Mouse (Mus musculus): ENCODE results near the gene Gosr1. TPM values are rescaled to one million over a fixed set of nuclear protein-coding genes. Genes with fewer than 3 reads are reported as not detected.

The Gosr1 gene
- polyA plus RNA-seq, 1 experiment from 2014 or later: 13.3 TPM

DNA sequence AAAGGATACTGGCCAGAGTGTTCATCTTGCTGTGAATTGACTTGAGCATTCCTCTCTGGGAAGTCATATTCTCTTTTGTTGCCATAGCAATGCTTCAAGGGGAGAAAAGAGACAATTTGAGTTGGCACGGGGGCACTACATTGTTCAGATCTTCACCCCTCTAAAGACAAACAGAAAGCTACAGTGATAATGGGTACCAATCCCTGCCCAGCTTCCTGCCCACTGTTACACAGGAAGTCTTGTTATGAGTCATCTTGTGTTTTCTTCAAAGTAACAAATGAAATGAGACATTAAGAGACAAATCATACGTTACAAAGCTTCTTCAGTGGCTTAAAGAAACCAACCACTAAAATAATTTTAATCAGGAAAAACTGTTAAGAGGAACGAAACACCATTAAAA, 28.8 kb downstream of the Gosr1 start:
- H3K4me3 ChIP-seq (replicated peaks): no peak overlapping the region
- H3K36me3 ChIP-seq: peaks cover 52% of the 10 kb centered on the region
- H3K9ac ChIP-seq: no peak overlapping the region
- DNase-seq: no peak
- WGBS (ENCODE audit: insufficient replicate concordance): 60% methylated on average over 3 of the region's 3 CpGs
- no peaks in the 10 kb centered on the region for H3K27me3 ChIP-seq
- H3K9me3 ChIP-seq (replicated peaks): no peaks in the 10 kb centered on the region
- H3K4me2 ChIP-seq: no peak overlapping the region
- H3K27ac ChIP-seq: no peak overlapping the region
- ATAC-seq (ENCODE audit: low read depth): no peak
- peaks cover 4% of the 10 kb centered on the region for H3K4me1 ChIP-seq (replicated peaks)

GRCm38 (mm10) chr11:76730650-76731049, 32.7 kb downstream of the Gosr1 start:
- WGBS (ENCODE audit: insufficient replicate concordance): 79% methylated on average over 3 of the region's 3 CpGs
- no peak for ATAC-seq (ENCODE audit: low read depth)

GRCm38 (mm10) chr11:76728093-76728492, 35.3 kb downstream of the Gosr1 start:
- no peak overlapping the region for H3K9ac ChIP-seq
- no peaks in the 10 kb centered on the region for H3K4me1 ChIP-seq (replicated peaks)
- H3K4me2 ChIP-seq: no peak overlapping the region
- no peaks in the 10 kb centered on the region for H3K27me3 ChIP-seq
- WGBS (ENCODE audit: insufficient replicate concordance): 88% methylated on average over 11 of the region's 11 CpGs
- no peak overlapping the region for H3K27ac ChIP-seq
- H3K4me3 ChIP-seq (replicated peaks): no peak overlapping the region
- no peak for ATAC-seq (ENCODE audit: low read depth)
- peaks cover 31% of the 10 kb centered on the region for H3K36me3 ChIP-seq
- DNase-seq: no peak
- H3K9me3 ChIP-seq (replicated peaks): no peaks in the 10 kb centered on the region

More at GRCm38 (mm10) chr11:76730650-76731049, 32.7 kb downstream of the Gosr1 start:
- no peaks in the 10 kb centered on the region for H3K27me3 ChIP-seq
- no peak for DNase-seq
- no peak overlapping the region for H3K27ac ChIP-seq
- H3K4me2 ChIP-seq: no peak overlapping the region
- no peak overlapping the region for H3K9ac ChIP-seq
- no peaks in the 10 kb centered on the region for H3K4me1 ChIP-seq (replicated peaks)
- H3K4me3 ChIP-seq (replicated peaks): no peak overlapping the region
- no peaks in the 10 kb centered on the region for H3K9me3 ChIP-seq (replicated peaks)
- peaks cover 54% of the 10 kb centered on the region for H3K36me3 ChIP-seq

GRCm38 (mm10) chr11:76723911-76724310, 39.5 kb downstream of the Gosr1 start:
- Histone ChIP-seq H3K4me1 (replicated peaks) (no peaks in the 10 kb centered on the region), H3K4me2 (no peak overlapping the region), H3K9me3 (replicated peaks) (no peaks in the 10 kb centered on the region), H3K36me3 (peaks cover 4% of the 10 kb centered on the region), H3K9ac (no peak overlapping the region), H3K4me3 (replicated peaks) (no peak overlapping the region), H3K27ac (no peak overlapping the region), H3K27me3 (no peaks in the 10 kb centered on the region)
- no peak for ATAC-seq (ENCODE audit: low read depth)
- no peak for DNase-seq
- 74% methylated on average over 8 of the region's 8 CpGs for WGBS (ENCODE audit: insufficient replicate concordance)

- H3K4me1 ChIP-seq (replicated peaks): no peaks in the 10 kb centered on the region
- DNase-seq (no peak), ATAC-seq (ENCODE audit: low read depth) (no peak)
- H3K27me3 ChIP-seq: no peaks in the 10 kb centered on the region
- H3K9ac ChIP-seq: no peak overlapping the region
- H3K36me3 ChIP-seq: no peaks in the 10 kb centered on the region
- no peaks in the 10 kb centered on the region for H3K9me3 ChIP-seq (replicated peaks)
- H3K4me3 ChIP-seq (replicated peaks): no peak overlapping the region
- WGBS (ENCODE audit: insufficient replicate concordance): 63% methylated on average over 4 of the region's 4 CpGs
- H3K27ac ChIP-seq: no peak overlapping the region
- no peak overlapping the region for H3K4me2 ChIP-seq
These were observed 46.4 kb downstream of the Gosr1 start for GRCm38 (mm10) chr11:76717000-76717399.

DNA sequence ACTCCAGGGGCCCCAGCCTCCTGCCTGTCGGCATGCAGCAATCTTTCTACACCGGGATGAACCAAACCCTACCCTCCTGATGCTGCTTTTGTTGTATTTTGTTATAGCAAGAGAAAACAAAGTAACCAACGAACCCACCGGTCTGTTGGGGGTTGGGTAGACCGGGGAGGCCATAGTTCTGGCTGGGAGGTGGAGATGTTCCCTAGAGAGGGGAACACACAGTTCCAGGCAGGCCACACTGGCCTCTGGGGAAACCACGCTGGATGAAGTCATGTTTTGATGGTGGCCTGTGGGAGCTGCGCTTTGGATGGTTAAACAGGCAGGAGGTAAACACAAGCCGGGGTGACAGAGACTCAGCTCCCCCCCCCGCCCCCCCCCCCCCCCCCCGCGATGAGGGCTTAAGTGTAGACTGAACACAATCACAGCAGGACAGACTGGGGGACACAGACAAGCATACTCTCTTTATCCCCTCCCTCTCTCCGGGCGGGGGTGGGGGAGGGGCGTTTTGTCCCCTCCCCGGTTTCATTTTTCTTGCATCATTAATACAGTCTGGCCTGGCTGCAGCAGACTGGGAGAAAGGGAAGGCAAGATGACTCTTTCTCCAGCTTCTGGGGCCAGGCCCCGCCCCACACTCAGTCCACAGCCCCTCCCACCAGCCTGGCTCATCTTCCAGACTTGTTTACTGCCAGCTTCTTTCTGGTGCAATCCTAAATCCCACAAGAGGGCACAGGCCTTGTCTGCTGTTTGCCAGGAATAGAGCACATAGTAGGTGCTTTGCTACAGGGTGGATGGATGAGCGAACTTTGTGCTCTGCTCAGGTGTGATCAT, 53.5 kb downstream of the Gosr1 start:
- ATAC-seq (ENCODE audit: low read depth): no peak
- no peaks in the 10 kb centered on the region for H3K27me3 ChIP-seq

GRCm38 (mm10) chr11:76708881-76709280, 54.5 kb downstream of the Gosr1 start:
- Histone ChIP-seq H3K4me3 (replicated peaks) (no peak overlapping the region), H3K9ac (no peak overlapping the region), H3K4me2 (no peak overlapping the region), H3K9me3 (replicated peaks) (no peaks in the 10 kb centered on the region), H3K27ac (no peak overlapping the region), H3K36me3 (no peaks in the 10 kb centered on the region), H3K27me3 (no peaks in the 10 kb centered on the region), H3K4me1 (replicated peaks) (no peaks in the 10 kb centered on the region)
- DNase-seq (no peak), ATAC-seq (ENCODE audit: low read depth) (no peak)
- WGBS (ENCODE audit: insufficient replicate concordance): 50% methylated on average over 1 of the region's 1 CpGs

More for the DNA sequence above, 53.5 kb downstream of the Gosr1 start:
- Histone ChIP-seq H3K4me3 (replicated peaks) (no peak overlapping the region), H3K36me3 (no peaks in the 10 kb centered on the region), H3K9me3 (replicated peaks) (no peaks in the 10 kb centered on the region), H3K4me2 (no peak overlapping the region), H3K4me1 (replicated peaks) (no peaks in the 10 kb centered on the region), H3K27ac (no peak overlapping the region), H3K9ac (no peak overlapping the region)
- DNase-seq: no peak
- WGBS (ENCODE audit: insufficient replicate concordance): 36% methylated on average over 13 of the region's 17 CpGs

- Histone ChIP-seq H3K9me3 (replicated peaks) (no peaks in the 10 kb centered on the region), H3K4me1 (replicated peaks) (no peaks in the 10 kb centered on the region), H3K4me3 (replicated peaks) (no peak overlapping the region), H3K27ac (no peak overlapping the region), H3K4me2 (no peak overlapping the region), H3K36me3 (no peaks in the 10 kb centered on the region), H3K9ac (no peak overlapping the region), H3K27me3 (no peaks in the 10 kb centered on the region)
- ATAC-seq (ENCODE audit: low read depth): no peak
- no peak for DNase-seq
- WGBS (ENCODE audit: insufficient replicate concordance): 60% methylated on average over 1 of the region's 1 CpGs
These were observed 55.3 kb downstream of the Gosr1 start for GRCm38 (mm10) chr11:76708066-76708465.

DNA sequence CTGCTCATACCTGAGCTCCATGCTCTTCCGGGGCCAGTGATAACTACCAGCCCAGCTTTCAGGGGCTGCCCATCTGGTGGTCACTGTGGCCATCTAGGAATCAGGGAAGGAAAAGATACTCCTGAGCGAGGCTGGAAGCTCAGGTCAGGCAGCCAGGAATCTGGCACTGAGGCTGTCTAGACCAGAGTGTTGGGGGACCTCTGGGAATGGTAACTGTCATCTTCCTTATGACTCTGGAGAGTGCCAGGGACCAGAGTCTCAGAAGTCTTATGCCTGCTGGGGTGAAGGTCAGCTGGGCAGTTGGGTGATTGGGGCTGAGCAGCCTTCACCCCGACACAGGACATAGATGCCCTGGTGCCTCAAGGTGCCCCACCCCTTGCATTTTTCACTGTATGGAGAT, 55.7 kb downstream of the Gosr1 start:
- Histone ChIP-seq H3K4me1 (replicated peaks) (no peaks in the 10 kb centered on the region), H3K4me3 (replicated peaks) (no peak overlapping the region), H3K9me3 (replicated peaks) (no peaks in the 10 kb centered on the region), H3K4me2 (no peak overlapping the region), H3K27me3 (no peaks in the 10 kb centered on the region), H3K9ac (no peak overlapping the region), H3K36me3 (no peaks in the 10 kb centered on the region), H3K27ac (no peak overlapping the region)
- DNase-seq: no peak
- WGBS (ENCODE audit: insufficient replicate concordance): 60% methylated on average over 3 of the region's 3 CpGs
- ATAC-seq (ENCODE audit: low read depth): no peak

GRCm38 (mm10) chr11:76699626-76700025, 63.8 kb downstream of the Gosr1 start:
- WGBS (ENCODE audit: insufficient replicate concordance): 48% methylated on average over 8 of the region's 9 CpGs
- no peak overlapping the region for H3K27ac ChIP-seq
- no peaks in the 10 kb centered on the region for H3K36me3 ChIP-seq
- H3K9me3 ChIP-seq (replicated peaks): no peaks in the 10 kb centered on the region
- H3K9ac ChIP-seq: no peak overlapping the region
- H3K4me1 ChIP-seq (replicated peaks): 0 out of 2 replicates have a peak, but pooled peaks cover 2% of the 10 kb centered on the region
- peak overlapping the region; percentile 19 for H3K4me2 ChIP-seq
- H3K4me3 ChIP-seq (replicated peaks): no peak overlapping the region
- DNase-seq (no peak), ATAC-seq (ENCODE audit: low read depth) (no peak)
- no peaks in the 10 kb centered on the region for H3K27me3 ChIP-seq

DNA sequence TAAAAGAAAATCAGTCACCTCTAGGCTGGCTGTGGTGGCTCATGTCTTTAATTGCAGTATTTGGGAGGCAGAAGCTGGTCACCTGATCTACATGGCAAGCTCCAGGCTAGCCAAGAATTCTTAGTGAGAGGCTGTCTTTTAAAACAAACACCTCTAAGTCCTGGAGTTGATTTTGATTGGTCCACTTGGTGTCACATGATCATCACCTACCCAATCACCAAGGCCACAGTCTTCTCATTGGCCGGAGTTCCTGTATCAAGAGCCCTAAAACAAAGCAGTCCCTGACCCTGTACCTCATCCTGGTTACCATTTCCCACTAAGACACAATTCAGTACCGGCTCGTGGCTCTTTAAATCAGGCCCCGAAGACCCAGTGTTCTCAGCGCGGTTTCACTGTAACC, 67.6 kb downstream of the Gosr1 start:
- WGBS (ENCODE audit: insufficient replicate concordance): 56% methylated on average over 6 of the region's 6 CpGs
- Histone ChIP-seq H3K4me3 (replicated peaks) (no peak overlapping the region), H3K27ac (no peak overlapping the region), H3K27me3 (no peaks in the 10 kb centered on the region), H3K9ac (no peak overlapping the region), H3K36me3 (no peaks in the 10 kb centered on the region), H3K9me3 (replicated peaks) (no peaks in the 10 kb centered on the region), H3K4me2 (no peak overlapping the region), H3K4me1 (replicated peaks) (0 out of 2 replicates have a peak, but pooled peaks cover 2% of the 10 kb centered on the region)
- DNase-seq: no peak
- ATAC-seq (ENCODE audit: low read depth): no peak

DNA sequence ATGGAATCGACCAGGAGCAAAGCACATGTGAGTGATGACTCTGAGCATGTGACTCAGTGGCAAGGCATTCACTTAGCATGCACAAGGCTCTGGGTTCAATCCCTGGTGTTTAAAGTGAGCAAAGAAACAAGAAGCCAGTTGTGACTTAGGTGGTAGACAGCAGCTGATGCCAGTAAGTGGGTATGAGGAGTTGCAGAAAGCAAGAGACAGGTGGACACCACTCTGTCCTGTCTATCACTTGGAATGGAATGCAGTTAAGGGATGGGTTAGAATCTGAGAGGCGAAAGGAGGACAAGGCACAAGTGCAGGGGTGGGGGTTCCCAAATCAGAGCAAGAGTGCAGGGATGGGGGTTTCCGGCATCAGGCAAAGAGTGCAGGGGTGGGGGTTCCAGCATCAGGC, 71.3 kb downstream of the Gosr1 start:
- no peak overlapping the region for H3K4me2 ChIP-seq
- H3K9me3 ChIP-seq (replicated peaks): no peaks in the 10 kb centered on the region
- no peak overlapping the region for H3K9ac ChIP-seq
- no peak overlapping the region for H3K27ac ChIP-seq
- H3K27me3 ChIP-seq: no peaks in the 10 kb centered on the region
- ATAC-seq (ENCODE audit: low read depth) (no peak), DNase-seq (no peak)
- WGBS (ENCODE audit: insufficient replicate concordance): 56% methylated on average over 3 of the region's 3 CpGs
- no peak overlapping the region for H3K4me3 ChIP-seq (replicated peaks)
- no peaks in the 10 kb centered on the region for H3K36me3 ChIP-seq
- no peaks in the 10 kb centered on the region for H3K4me1 ChIP-seq (replicated peaks)

All from liver, embryonic 13.5 days (tissue).